Mouse (Mus musculus) right cerebral cortex, postnatal 4 days (tissue): ENCODE data around the gene Slc27a1.

Experiments used
- DNase-seq: peaks from one replicate; pipeline ENCODE4 v3.0.0-alpha.2; 2022

Gene Slc27a1

DNA sequence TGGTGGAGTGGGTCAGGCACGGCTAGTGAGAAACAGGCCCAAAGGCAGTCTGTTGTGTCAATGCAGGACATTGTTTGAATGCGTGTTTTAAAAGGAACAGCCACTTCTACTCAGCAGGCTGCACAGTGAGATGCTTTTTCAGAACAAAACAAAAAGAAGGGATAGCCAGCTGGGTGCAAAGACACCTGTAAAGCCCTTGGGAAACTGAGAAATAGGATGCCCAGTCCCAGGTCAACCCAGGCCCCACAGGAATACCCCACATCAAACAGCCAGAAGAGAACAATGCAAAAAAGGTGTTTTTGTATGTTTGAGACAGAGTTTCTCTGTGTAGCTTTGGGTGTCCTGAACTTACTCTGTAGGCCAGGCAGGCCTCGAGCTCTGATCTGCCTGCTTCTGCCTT, 20.1 kb downstream of the Slc27a1 start:
- no peak for DNase-seq

- DNase-seq, result no peak
Observed at GRCm38 (mm10) chr8:71591017-71591416, 22.3 kb downstream of the Slc27a1 start.

GRCm38 (mm10) chr8:71591471-71592373, 23.0 kb downstream of the Slc27a1 start, which contains the start of gene Pgls:
TSS of gene Pgls (plus strand) at chr8:71592176.
- peak; percentile 92 for DNase-seq

GRCm38 (mm10) chr8:71592374-71593170, 23.9 kb downstream of the Slc27a1 start:
- DNase-seq, result peak; percentile 68

- DNase-seq, result no peak
Observed at GRCm38 (mm10) chr8:71593556-71594323, 25.1 kb downstream of the Slc27a1 start.

- no peak for DNase-seq
Observed at GRCm38 (mm10) chr8:71594324-71594722, 25.6 kb downstream of the Slc27a1 start.

GRCm38 (mm10) chr8:71595862-71596261, 27.2 kb downstream of the Slc27a1 start:
- DNase-seq, result peak; percentile 97

DNA sequence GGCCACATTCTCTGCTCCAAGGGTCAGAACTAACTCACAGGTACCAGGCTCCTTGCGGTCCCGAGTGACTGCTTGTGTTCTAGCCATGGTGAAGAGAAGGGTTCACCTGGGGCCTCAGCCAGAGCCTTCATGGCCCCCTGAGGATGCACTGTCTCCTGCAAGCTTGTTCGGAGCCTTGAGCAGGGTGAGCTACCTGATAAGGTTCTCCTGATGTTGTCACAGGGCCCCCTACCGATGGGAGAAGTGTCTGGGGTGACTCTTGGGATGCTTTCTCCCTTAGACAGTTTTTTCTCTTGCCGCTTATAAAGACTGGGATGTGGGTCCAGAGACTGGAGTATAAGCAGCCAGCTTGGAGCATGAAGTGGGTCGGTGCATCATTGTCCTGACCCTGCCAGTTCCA, 27.7 kb downstream of the Slc27a1 start:
- no peak for DNase-seq

DNA sequence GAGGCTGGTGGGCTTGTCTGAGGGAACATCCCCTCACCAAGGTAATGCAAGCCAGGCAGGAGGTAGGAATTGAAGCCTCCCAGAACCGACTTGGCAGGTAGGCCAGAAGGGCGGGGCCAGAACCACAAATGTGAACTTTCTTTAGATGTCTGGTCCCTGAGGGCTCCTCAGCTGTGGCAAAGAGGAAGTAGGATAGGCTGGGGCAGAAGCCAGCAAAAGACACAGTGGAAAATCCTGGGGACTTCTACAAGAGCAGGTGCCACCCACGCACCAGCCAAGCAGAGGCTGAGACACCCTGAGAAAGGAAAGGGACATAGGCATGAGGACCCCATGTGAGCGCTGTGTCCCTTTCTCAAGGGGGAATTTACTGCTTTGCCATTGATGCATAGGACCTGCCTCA, 28.1 kb downstream of the Slc27a1 start:
- DNase-seq, result no peak

- DNase-seq, result no peak
Observed at GRCm38 (mm10) chr8:71597451-71597850, 28.8 kb downstream of the Slc27a1 start, which contains the start of gene Fam129c. TSS of gene Fam129c (plus strand) at chr8:71597648.

DNA sequence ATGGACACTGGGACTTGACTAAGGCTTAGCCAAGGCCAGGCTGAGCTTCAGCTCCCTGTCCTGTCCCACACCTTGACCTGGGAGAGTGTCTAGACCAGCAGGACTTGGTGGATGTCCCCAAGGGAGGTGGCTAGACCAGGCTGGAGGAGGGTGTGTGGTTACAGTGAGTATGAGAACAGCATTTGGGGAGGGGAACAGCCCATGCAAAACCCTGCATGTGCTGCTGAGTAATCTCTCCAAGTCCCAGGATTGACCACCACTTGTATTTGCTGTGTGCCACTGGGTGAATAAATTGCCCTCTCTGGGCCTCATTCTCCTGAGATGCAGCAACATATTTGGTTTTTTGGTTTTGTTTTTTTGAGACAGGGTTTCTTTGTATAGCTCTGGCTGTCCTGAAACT, 29.7 kb downstream of the Slc27a1 start:
- DNase-seq, result no peak

DNA sequence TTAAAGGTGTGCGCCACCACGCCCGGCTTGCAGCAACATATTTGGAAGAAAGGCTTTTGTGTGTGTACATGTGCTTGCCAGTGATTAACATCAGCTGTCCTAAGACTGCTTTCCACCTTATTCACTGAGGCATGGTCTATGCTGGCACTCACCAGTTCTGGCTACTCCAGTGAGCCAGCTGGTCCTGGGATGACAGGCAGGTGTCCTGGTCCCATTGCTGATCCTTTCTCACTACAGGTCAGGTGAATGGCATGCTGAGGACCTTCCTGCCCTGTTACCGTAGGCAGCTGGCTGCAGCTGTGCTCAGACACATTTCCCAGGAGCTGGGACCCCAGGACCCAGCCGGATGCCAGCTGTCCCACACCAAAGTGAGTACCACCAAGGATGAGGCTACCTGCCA, 30.2 kb downstream of the Slc27a1 start:
- DNase-seq, result no peak

- peak; percentile 33 for DNase-seq
Observed at GRCm38 (mm10) chr8:71601939-71602665, 33.4 kb downstream of the Slc27a1 start.

DNA sequence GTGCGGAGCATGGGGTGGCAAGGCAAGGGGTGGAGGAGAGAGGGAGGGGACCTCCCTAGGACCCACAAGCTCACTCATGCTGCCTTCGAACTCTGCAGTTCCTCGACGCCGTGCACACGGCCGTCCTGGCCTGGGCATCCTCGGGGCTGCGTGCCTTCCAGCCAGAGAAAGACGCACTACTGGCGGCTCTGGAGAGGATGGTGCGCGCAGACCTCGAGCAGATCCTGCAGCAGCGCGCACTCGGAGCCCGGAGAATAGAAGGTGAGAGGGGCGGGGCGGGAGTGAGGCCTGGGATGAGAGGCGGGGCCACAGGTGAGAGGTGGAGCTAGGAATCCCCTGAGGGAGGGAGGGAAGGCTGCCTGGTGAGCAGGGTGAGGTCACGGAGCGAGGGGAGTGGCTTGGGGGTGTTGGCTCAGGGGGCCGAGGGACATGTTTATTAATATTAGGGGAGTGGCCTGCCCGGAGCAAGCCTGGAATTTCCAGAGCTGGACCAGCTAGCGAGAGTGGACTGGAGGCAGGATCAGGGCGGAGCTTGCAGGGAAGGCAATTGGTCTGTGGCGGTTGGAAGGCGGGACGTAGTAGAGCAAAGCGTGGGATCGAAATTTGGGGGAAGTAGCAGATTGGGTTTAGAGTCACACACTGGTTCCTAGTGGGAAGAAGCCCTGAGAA, 34.1 kb downstream of the Slc27a1 start:
- peak; percentile 44 for DNase-seq

DNA sequence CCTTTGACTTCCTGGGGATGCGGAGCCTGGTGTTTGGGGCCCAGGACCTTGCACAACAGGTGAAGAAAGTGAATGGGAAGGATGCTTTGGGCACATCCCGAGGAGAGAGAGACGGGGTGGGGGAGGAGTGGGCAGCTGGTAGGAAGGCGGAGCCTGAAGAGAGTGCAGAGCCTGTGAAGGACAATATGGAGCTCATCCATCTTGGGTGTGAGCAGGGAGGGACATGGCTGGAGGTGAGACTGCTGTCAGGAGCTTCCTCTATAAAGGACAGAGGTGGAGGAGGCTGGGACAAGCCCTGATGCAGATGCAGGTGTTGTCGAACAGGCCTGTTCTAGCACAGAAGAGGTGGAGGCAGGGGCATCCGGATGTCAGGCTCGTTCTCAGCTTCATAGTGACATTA, 35.3 kb downstream of the Slc27a1 start:
- no peak for DNase-seq

GRCm38 (mm10) chr8:71610822-71611651, 42.4 kb downstream of the Slc27a1 start, which contains the start of gene Colgalt1:
TSS of gene Colgalt1 (plus strand) at chr8:71610998.
- peak; percentile 87 for DNase-seq

- DNase-seq, result no peak
Observed at GRCm38 (mm10) chr8:71612141-71612540, 43.5 kb downstream of the Slc27a1 start.

GRCm38 (mm10) chr8:71613418-71613817, 44.7 kb downstream of the Slc27a1 start:
- DNase-seq, result no peak

GRCm38 (mm10) chr8:71619786-71620185, 51.1 kb downstream of the Slc27a1 start:
- DNase-seq, result no peak

DNA sequence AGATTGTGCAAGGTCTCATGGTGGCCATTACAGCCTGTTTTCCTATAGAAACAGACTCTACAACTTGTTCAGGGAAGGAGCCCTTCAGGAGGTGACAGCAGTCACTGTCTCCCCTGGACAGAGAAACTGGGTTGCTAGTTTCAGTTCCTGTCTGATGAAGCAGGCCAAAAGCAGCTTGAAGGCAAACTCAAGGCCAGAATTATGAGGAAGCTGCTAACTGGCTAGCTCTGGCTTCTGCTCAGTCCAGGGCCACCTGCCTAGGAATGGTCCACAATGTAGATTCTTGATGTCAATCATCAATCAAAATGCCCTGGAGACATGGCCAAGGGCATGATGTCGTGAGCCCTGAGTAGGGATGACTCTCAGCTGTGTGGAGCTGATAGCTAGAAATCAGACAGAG, 56.4 kb downstream of the Slc27a1 start:
- no peak for DNase-seq

GRCm38 (mm10) chr8:71626753-71627152, 58.1 kb downstream of the Slc27a1 start:
- no peak for DNase-seq
